Mouse (Mus musculus) MEL (cell line): ENCODE data around the gene Basp1. TPM values are rescaled to one million over a fixed set of nuclear protein-coding genes. Genes with fewer than 3 reads are reported as not detected.

Experiments used
- DNase-seq: peaks from one replicate; pipeline ENCODE4 v3.0.0; 2011; ENCODE audit warnings: low read depth, low spot score
- H3K27ac ChIP-seq: 2 replicates; pipeline ENCODE4 v1.5.1; 2012; ENCODE audit warnings: low read depth, mild to moderate bottlenecking, control low read depth, low read length, moderate library complexity; ENCODE audit not compliant: control insufficient read depth
- H3K27me3 ChIP-seq, 2 experiments: fragments of 150-350 bp in 1 of 2; sonication (generic) in 1 of 2; 2 replicates each; pipeline ENCODE4 v1.6.1; 2012; ENCODE audit warnings: low read length in 2 of 2, mild to moderate bottlenecking in 2 of 2, improper control_type of control experiment in 1 of 2, moderate library complexity in 1 of 2; ENCODE audit not compliant: insufficient read depth in 2 of 2, control insufficient read depth in 1 of 2
- H3K36me3 ChIP-seq, 2 experiments: 2 replicates each; pipeline ENCODE4 v1.6.1; 2012 to 2014; ENCODE audit warnings: low read length in 2 of 2, improper control_type of control experiment in 1 of 2, inconsistent platforms in 1 of 2, mild to moderate bottlenecking in 1 of 2; ENCODE audit not compliant: insufficient read depth in 2 of 2, control insufficient read depth in 1 of 2
- H3K4me1 ChIP-seq, 2 experiments: fragments of 150-350 bp in 1 of 2; sonication (generic) in 1 of 2; 2 replicates each; pipeline ENCODE4 v1.6.1; 2012; ENCODE audit warnings: low read length in 2 of 2, improper control_type of control experiment in 1 of 2, mild to moderate bottlenecking in 1 of 2; ENCODE audit not compliant: insufficient read depth in 2 of 2, control insufficient read depth in 1 of 2
- H3K4me3 ChIP-seq, 2 experiments: fragments of 150-350 bp in 1 of 2; sonication (generic) in 1 of 2; 2 replicates each; pipeline ENCODE4 v1.5.1; 2012; ENCODE audit warnings: low read depth in 2 of 2, low read length in 2 of 2, mild to moderate bottlenecking in 2 of 2, moderate library complexity in 2 of 2, control low read depth in 1 of 2, improper control_type of control experiment in 1 of 2; ENCODE audit not compliant: control insufficient read depth in 1 of 2, insufficient read depth in 1 of 2
- H3K79me2 ChIP-seq: 2 replicates; pipeline ENCODE4 v1.6.1; 2012; ENCODE audit warnings: mild to moderate bottlenecking, low read length, moderate library complexity; ENCODE audit not compliant: control insufficient read depth, poor library complexity, insufficient read depth
- H3K9ac ChIP-seq: 2 replicates; pipeline ENCODE4 v1.6.1; 2012; ENCODE audit warnings: low read depth, mild to moderate bottlenecking, control low read depth, low read length, moderate library complexity; ENCODE audit not compliant: control insufficient read depth, poor library complexity, severe bottlenecking
- H3K9me3 ChIP-seq: fragments of 150-350 bp; sonication (generic); replicated peaks from 2 replicates; pipeline ENCODE4 v1.6.1; 2012; ENCODE audit warnings: mild to moderate bottlenecking, low read length, improper control_type of control experiment, moderate library complexity; ENCODE audit not compliant: insufficient read depth
- BHLHE40 ChIP-seq: IDR thresholded peaks from 2 replicates; pipeline ENCODE4 v1.6.1; 2012; ENCODE audit warnings: low read depth, mild to moderate bottlenecking, inconsistent platforms, low read length, improper control_type of control experiment, borderline replicate concordance
- CHD1 ChIP-seq: IDR thresholded peaks from 2 replicates; pipeline ENCODE4 v1.6.1; 2012; ENCODE audit warnings: low read depth, mild to moderate bottlenecking, inconsistent platforms, low read length, improper control_type of control experiment
- CTCF ChIP-seq, 3 experiments: IDR thresholded peaks in 2 of 3; conservative IDR thresholded peaks in 1 of 3; 2 replicates each; pipeline ENCODE4 v1.5.1; 2011 to 2012; ENCODE audit warnings: low read length in 3 of 3, low read depth in 2 of 3, mild to moderate bottlenecking in 2 of 3, improper control_type of control experiment in 1 of 3, inconsistent platforms in 1 of 3, mixed read lengths in 1 of 3, moderate library complexity in 1 of 3; ENCODE audit not compliant: control insufficient read depth in 1 of 3, insufficient read depth in 1 of 3, poor library complexity in 1 of 3, severe bottlenecking in 1 of 3
- ELF1 ChIP-seq: IDR thresholded peaks from 2 replicates; pipeline ENCODE4 v1.6.1; 2014; ENCODE audit warnings: low read depth, mild to moderate bottlenecking, inconsistent platforms, low read length, improper control_type of control experiment, moderate library complexity
- EP300 ChIP-seq, 2 experiments: IDR thresholded peaks; 2 replicates each; pipeline ENCODE4 v1.6.1; 2011; ENCODE audit warnings: improper control_type of control experiment in 2 of 2, low read length in 2 of 2, low read depth in 1 of 2, mild to moderate bottlenecking in 1 of 2
- GABPA ChIP-seq: IDR thresholded peaks from 2 replicates; pipeline ENCODE4 v1.6.1; 2012; ENCODE audit warnings: low read depth, mild to moderate bottlenecking, inconsistent platforms, low read length, improper control_type of control experiment, moderate library complexity
- JUND ChIP-seq: IDR thresholded peaks from 2 replicates; pipeline ENCODE4 v1.6.1; 2011; ENCODE audit warnings: low read depth, mild to moderate bottlenecking, improper control_type of control experiment, low read length
- KAT2A ChIP-seq: conservative IDR thresholded peaks from 2 replicates; pipeline ENCODE4 v1.6.1; 2012; ENCODE audit warnings: low read depth, low read length, improper control_type of control experiment, inconsistent platforms
- MYB ChIP-seq: IDR thresholded peaks from 2 replicates; pipeline ENCODE4 v1.6.1; 2011; ENCODE audit warnings: mild to moderate bottlenecking, low read depth, low read length, improper control_type of control experiment
- NELFE ChIP-seq: IDR thresholded peaks from 2 replicates; pipeline ENCODE4 v1.6.1; 2011; ENCODE audit warnings: low read depth, low read length, improper control_type of control experiment
- RCOR1 ChIP-seq: IDR thresholded peaks from 2 replicates; pipeline ENCODE4 v1.6.1; 2012; ENCODE audit warnings: low read depth, mild to moderate bottlenecking, inconsistent platforms, low read length, improper control_type of control experiment
- SMC3 ChIP-seq: IDR thresholded peaks from 2 replicates; pipeline ENCODE4 v1.6.1; 2011; ENCODE audit warnings: low read depth, low read length, improper control_type of control experiment
- TAL1 ChIP-seq: IDR thresholded peaks from 2 replicates; pipeline ENCODE4 v1.6.1; 2012; ENCODE audit warnings: mild to moderate bottlenecking, inconsistent platforms, low read length, moderate library complexity, mixed read lengths
- TCF12 ChIP-seq: IDR thresholded peaks from 2 replicates; pipeline ENCODE4 v1.6.1; 2014; ENCODE audit warnings: low read depth, mild to moderate bottlenecking, inconsistent platforms, low read length, improper control_type of control experiment, moderate library complexity
- USF1 ChIP-seq: IDR thresholded peaks from 2 replicates; pipeline ENCODE4 v1.6.1; 2014; ENCODE audit warnings: low read depth, mild to moderate bottlenecking, inconsistent platforms, low read length, improper control_type of control experiment, moderate library complexity
- USF2 ChIP-seq, 2 experiments: IDR thresholded peaks; 2 replicates each; pipeline ENCODE4 v1.6.1; 2011 to 2012; ENCODE audit warnings: improper control_type of control experiment in 2 of 2, low read length in 2 of 2, borderline replicate concordance in 1 of 2, inconsistent platforms in 1 of 2, low read depth in 1 of 2, mild to moderate bottlenecking in 1 of 2; ENCODE audit not compliant: insufficient read depth in 1 of 2
- ZKSCAN1 ChIP-seq: IDR thresholded peaks from 2 replicates; pipeline ENCODE4 v1.6.1; 2012; ENCODE audit warnings: low read depth, mild to moderate bottlenecking, inconsistent platforms, low read length, improper control_type of control experiment, moderate library complexity
- ZNF384 ChIP-seq: IDR thresholded peaks from 2 replicates; pipeline ENCODE4 v1.6.1; 2012; ENCODE audit warnings: low read depth, mild to moderate bottlenecking, inconsistent platforms, low read length, improper control_type of control experiment
- polyA plus RNA-seq, 2 experiments: library from polyadenylated mRNA; stranded (reverse) in 1 of 2; unstranded in 1 of 2; fragments of >175 nt in 1 of 2; fragments of >200 nt in 1 of 2; gene quantifications; 2 replicates each; pipeline versions ENCODE4 v1.2.1 to v1.2.4; 2012; ENCODE audit warnings: low replicate concordance in 2 of 2, low read depth in 1 of 2; ENCODE audit not compliant: insufficient read length in 2 of 2, insufficient read depth in 1 of 2, missing spikeins in 1 of 2
- total RNA-seq: library from RNA; depleted of rRNA; stranded (reverse); fragments of 300-350 nt; gene quantifications from 2 replicates; pipeline ENCODE4 v1.2.3, GENCODE M21; 2012

The Basp1 gene
- total and polyA plus RNA-seq, 3 experiments: 0.12 TPM; not detected in 2

DNA sequence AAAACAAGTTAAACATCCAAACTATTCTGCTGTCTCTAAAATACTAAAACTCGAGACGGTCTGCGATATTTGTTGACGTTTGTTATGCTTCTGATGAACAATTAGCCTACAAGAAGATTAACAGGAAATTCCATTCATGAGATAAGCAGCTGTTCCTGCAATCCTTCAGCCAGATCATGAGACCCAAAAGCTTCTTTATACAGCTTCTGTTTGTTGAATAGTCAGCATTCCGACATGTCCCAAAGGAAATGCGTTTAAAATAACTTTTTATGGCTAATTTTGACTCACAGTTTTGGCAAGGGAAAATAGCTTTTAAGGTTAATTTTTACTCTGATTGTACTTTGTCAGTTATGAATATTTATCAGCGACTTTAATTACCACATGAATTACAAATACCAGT lies 46.3 kb upstream of the Basp1 start:
- H3K27me3 ChIP-seq: no peaks in the 10 kb centered on the region
- no peak overlapping the region for H3K9ac ChIP-seq
- H3K4me3 ChIP-seq: no peak overlapping the region
- no peaks in the 10 kb centered on the region for H3K4me1 ChIP-seq
- no peak overlapping the region for H3K27ac ChIP-seq
- no peak for DNase-seq
- no peaks in the 10 kb centered on the region for H3K36me3 ChIP-seq
- TF ChIP-seq JUND (no peak), TCF12 (no peak), CHD1 (no peak), ZKSCAN1 (no peak), RCOR1 (no peak), SMC3 (no peak), BHLHE40 (no peak), NELFE (no peak), TAL1 (no peak), CTCF (IDR thresholded peaks at IDR 0.05 in 2 of 3, conservative IDR thresholded peaks at IDR 0.05 in 1 of 3; ENCODE audit: control insufficient read depth in 1 of 3, insufficient read depth in 1 of 3, low read depth in 2 of 3, low read length in 3 of 3, poor library complexity in 1 of 3, severe bottlenecking in 1 of 3) (no peak), MYB (no peak)
- no peaks in the 10 kb centered on the region for H3K79me2 ChIP-seq
- no peaks in the 10 kb centered on the region for H3K9me3 ChIP-seq

DNA sequence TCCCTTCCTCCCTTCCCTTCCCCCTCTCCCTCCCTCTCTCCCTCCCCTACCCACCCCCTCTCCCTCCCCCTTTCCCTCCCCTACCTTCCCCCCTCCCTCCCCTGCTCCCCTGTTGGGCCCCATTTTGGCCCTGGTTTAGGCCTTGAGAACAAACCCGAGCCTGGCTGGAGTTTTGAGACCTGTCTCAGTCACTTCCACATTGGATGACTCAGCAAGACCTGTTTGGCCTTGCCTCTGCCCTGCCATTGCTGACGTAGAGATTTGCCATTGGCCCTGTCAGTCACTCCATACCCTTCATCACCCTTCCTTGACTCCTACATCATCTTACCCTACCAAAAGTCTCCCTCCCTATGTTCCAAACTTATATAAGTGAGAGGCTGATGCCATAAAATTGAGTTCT lies 43.9 kb upstream of the Basp1 start:
- H3K4me1 ChIP-seq: no peaks in the 10 kb centered on the region
- H3K27me3 ChIP-seq: no peaks in the 10 kb centered on the region
- no peaks in the 10 kb centered on the region for H3K36me3 ChIP-seq
- no peak for TF ChIP-seq ZNF384
- TF ChIP-seq KAT2A: no peak
- no peak for TF ChIP-seq TCF12
- no peak for TF ChIP-seq USF1
- no peak for TF ChIP-seq USF2 (IDR thresholded peaks at IDR 0.05; ENCODE audit: borderline replicate concordance in 1 of 2, insufficient read depth in 1 of 2, low read depth in 1 of 2, low read length in 2 of 2)
- TF ChIP-seq GABPA: no peak
- no peak for TF ChIP-seq ELF1
- no peak for TF ChIP-seq EP300 (IDR thresholded peaks at IDR 0.05; ENCODE audit: low read depth in 1 of 2, low read length in 2 of 2)
- H3K27ac ChIP-seq: no peak overlapping the region
- peak; percentile 7 for DNase-seq
- no peak overlapping the region for H3K9ac ChIP-seq
- H3K9me3 ChIP-seq: no peaks in the 10 kb centered on the region
- no peaks in the 10 kb centered on the region for H3K79me2 ChIP-seq
- H3K4me3 ChIP-seq: no peak overlapping the region
